Mouse (Mus musculus) CH12F3 (cell line): ENCODE results near the gene Arhgap23.

Experiments used
- in situ Hi-C: fragments of 300-500 bp; cut with MboI; formaldehyde crosslinking; loops from 2 replicates; pipeline ENCODE4 v1.14.3; 2020; ENCODE audit warnings: low sequenced_read_pairs

Gene Arhgap23

DNA sequence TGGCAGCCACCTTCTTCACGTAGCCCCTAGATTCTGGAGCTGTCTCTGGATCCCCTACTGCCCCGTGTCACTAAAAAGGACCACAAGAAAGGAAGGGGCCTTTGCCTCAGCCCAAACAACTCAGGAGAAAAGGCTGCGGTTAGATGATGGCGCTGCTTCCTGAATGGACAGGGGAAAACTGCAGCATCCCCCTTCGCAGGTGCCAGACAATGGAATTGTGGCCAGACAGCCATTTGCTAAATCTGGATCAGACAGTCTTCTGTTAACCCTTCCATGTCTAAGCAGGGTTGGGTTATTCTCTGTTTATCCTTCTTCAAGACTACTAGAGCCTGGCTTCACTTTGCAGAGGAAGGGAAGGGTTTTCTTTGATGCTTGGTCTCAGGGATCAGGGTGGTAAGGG, 115.6 kb downstream of the Arhgap23 start:
- in situ Hi-C loops, result no loop called here

DNA sequence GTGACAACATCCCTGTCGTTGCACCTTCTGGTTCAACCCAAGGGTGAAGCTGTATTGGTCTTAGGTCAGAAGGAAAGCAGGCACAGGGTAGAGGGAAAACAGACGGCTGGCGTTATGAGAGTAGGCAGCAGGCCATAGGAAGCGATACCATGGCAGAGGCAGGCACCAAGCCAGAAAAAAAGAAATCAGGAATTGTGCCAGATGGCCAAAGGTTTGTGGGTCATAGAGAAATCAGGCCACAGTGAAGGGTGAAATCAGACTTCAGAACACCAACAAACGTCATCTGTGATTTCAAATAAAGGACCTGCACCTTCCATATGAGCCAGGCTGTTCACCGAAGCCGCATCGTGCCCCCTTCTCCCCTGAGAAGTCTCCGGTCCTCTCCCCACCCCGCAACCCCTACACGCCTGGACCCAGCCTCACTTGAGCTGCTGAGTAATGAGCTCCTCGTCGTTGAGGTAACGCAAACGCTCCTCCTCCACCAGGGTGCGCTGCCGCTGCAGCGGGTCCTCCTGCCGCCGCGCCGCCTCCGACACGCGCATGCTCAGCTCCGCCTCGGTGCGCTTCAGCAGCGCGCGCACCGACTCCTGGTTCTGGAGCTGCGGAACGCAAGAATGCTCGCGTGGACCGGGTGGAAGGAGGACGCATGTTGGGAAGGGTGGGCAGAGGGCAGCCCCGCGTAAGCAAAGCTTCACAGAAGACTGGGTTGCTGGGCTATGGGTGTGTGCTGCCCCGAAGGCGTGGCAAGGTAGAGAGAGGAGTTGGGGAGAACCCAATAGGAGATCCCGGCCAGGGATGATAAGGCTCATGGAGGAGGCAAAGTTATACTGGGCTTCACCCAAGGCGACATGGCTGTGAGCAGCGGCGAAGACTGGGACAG, 116.3 kb downstream of the Arhgap23 start:
- in situ Hi-C loops, result no loop called here

DNA sequence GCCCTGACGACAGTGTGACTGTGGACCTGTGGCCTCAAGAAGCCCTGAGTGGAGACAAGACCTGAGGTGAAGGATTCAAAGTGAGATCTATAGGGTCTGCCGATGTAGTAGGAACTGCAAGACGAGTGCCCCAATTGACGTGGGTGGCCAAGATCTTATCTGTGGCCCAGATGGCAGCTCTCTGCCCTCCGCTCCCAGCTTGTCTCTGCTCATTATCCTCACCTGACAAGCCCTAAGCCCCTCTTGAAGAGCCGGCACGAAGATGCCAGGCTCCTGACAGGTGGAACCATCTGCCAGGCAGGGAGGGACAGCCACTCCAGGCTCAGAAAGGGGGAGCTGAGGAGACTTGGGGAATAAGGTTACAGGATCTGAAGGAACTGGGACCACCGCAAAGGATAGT, 117.0 kb downstream of the Arhgap23 start:
- in situ Hi-C loops, result no loop called here

GRCm38 (mm10) chr11:97532950-97533582, 117.7 kb downstream of the Arhgap23 start:
- in situ Hi-C loops, result no loop called here

GRCm38 (mm10) chr11:97533653-97534052, 118.3 kb downstream of the Arhgap23 start:
- in situ Hi-C loops, result no loop called here

DNA sequence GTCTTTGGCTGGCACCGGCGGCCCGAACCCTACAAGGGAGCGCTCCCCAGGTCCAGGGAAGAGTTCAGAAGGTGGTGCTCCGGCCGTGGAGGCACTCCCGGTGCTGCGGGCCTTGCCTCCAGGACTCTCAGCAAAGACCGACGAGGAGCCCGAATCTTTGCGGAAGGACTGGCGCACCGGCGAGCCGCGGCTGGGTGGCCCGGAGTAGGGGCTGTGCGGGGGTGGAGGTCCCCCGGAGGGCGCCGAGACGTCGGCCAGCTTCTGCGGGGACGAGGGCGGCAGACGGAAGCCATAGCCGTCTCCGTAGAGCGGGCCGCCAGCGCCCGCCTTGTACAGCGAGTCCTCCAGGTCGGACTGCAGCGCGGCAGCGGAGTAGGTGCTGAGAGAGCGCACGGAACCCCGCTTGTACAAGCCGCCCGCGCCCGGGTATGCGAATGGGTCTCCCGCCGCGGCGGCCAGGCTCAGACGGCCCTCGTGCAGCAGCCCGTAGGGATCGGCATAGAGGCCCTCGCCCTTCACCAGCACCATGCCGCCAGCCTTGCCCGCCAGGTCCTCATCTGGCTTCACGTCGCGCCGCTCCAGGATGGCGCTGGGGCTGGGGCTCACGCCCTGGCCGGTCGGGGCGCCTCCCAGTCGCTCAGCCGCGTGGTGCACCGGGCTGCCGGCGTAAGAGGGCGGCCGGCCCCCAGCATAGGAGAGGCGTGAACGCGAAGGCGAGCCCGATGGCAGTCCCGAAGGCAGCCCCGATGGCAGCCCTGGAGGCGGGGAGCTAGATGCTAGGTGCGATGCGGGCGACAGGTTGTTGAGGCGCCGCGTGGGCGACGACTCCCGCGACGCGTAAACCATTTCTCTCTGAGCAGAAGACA, 119.3 kb downstream of the Arhgap23 start:
- in situ Hi-C loops, result no loop called here

GRCm38 (mm10) chr11:97535308-97535630, 119.9 kb downstream of the Arhgap23 start:
- in situ Hi-C loops, result no loop called here

GRCm38 (mm10) chr11:97535660-97536059, 120.3 kb downstream of the Arhgap23 start:
- in situ Hi-C loops, result no loop called here

DNA sequence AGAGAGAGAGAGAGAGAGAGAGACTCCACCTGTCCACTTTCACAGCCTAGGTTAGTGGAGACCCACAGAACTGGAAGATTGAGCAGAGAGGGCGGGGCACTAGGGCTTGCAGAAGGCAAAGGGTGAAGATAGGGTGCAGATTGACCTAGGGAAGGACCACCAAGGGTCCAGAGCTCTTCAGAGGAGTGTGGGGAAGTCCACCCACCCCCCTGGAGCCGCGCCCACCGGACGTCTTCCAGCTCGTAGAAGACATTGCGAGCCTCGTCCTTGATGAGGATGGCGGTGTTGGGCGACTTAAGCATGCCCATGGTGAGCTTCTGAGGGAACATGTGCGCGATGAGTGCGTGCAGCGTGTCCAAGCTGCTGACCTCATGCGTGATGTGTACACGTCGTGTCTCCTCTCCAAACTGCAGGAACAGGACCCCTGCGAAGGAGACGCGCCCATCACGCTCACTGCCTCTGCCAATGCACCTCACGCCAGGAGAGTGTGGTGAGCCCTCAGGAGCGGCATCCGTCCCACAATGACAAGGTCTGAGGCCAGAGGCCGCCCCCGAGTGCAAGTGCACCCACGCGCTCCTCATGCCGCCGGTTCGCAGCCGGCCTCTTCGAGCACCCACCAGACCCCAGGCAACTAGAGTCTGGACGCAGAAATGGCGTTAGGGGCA, 120.9 kb downstream of the Arhgap23 start:
- in situ Hi-C loops, result no loop called here

DNA sequence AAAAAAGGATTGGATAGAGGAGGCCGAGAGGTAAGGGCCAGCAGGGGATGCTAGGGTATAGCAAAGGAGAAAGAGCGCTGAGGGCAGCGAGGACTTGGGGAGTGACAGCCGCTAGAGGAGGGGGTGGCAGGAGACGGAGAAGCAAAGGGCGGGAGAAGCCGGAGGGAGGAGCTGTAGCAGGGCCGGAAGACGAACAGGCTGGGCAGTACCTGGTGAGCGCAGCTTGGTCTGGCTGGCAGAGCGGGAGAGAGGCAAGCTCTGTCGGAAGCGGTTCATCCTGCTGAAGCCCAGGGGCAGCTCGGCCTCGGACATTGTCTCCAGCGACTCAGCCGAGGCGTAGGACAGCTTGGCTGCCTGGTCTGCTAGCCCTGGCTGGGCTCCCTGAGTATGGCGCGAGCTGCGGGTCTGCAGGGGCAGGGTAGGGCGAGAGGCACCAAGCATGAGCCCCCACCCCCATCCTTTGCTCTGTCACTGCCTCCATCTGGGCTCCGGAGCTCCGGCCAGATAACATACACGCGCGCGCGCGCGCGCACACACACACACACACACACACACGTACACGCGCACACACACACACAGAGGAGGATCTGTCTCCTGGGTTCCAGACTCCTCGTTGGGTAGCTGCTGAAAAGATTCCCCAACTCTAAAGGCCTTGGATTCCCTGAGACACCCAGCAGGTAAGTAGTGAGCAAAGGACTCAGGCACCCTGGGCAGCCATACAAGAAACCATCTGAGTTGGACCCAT, 121.7 kb downstream of the Arhgap23 start:
- in situ Hi-C loops, result no loop called here

DNA sequence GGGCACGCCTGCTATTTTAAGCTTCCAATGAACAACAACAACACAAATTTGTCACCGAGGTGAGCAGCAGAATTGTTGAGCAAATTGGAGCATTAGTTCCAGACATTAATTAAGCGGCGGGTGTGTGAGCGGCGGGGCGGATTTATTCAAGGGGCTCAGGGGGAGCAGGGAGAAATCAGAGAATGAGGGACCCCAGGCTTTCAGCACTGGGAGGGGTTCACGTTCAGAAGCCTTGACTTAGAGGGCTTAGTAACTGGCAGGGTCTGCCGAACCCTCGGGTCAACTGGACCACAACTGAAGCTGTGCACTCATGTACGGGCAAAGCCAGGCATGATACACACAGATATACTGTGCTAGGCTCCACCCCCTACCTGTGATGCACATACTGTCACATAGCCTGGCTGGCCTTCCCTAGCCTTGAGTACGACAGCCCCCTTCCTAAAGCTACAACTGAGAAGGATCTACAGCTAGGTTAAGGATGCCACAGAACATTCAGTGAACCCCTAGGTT, 122.3 kb downstream of the Arhgap23 start:
- in situ Hi-C loops, result no loop called here

DNA sequence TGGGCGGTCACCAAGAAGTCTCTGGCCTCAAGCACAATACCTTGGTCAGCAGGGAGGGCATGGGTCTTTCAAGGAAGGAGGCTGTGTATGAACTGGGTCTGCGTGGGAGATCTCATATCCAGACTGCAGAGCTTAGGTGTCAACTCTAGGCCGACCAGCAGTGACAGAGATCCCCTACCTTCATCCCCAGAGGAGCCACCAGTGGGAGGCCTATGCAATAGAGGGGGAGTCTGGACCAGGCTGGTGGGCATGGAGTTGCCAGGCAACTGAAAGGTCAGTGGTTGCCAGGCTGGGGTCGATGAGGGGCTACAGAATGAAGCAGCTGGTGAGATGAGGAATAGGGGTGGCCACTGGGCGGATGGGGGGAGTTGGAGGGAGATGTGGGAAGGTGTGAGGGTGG, 124.3 kb downstream of the Arhgap23 start:
- in situ Hi-C loops, result no loop called here

DNA sequence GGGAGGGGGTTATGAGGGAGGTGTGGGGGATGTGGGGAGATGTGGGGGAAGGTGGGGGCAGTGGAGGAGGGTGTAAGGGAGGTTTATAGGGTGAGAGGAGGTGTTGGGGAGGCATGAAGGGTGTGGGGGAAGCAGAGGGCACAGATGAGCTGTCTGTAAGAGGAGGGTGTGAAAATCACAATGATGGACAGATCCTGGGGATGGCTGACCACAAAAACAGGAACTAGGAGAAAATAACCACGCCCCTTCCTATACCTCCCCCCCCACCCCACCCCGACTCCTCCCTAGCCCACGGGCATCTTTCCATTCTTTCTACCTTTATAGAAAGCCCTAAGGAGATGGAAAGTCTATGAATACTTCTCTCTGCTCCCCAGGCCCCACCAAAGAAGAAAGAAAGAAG, 124.8 kb downstream of the Arhgap23 start:
- in situ Hi-C loops, result no loop called here

- in situ Hi-C loops, result no loop called here
Observed at GRCm38 (mm10) chr11:97540604-97541003, 125.3 kb downstream of the Arhgap23 start.

DNA sequence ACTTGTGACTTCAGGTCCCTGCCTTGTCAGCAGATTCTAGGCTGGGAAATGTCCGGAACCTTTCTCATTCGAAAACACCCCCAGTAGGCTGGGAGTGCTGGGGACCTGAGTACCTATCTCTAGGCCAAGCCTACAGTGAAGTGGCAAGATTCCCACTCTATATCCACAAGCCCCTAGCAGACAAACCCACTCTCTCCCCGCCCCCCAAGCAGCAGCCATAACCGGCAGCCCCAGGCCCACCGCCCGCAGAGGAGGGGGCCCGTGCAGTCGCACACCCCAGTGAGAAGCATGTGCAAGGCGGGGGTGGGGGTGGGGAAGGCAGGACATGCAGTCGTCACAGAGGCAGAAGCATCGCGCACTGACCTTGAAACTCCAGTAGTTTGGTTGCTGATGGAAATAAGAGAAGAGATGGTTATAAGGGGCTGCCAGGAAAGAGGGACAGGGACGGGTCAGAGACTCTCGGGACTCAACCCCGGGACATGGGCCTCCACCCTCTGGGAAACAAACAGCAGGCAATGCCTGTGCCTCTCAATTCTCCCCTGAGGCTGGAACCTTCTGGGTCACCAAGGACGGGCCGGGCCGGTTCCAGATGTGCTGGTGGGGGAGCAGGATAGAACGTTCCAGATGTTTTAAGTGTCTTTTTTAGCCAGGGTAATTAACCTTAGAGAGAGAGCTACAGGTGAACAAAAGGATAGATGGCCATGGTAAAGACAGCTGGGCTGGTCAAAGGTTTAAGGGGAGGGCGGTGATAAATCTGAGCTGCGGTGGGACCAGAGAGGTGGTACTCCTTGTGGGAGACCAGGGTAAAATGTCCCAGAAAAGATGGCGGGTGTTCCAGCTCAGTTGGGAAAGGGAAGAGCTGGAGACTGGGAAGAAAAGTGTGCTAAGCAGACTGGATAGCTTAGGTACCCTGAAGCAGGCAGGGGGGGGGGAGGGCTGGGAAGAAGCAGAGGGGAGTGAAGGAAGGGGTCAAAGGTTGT, 127.1 kb downstream of the Arhgap23 start:
- in situ Hi-C loops, result no loop called here

- in situ Hi-C loops, result no loop called here
Observed at GRCm38 (mm10) chr11:97543181-97543733, 127.9 kb downstream of the Arhgap23 start.

- in situ Hi-C loops, result no loop called here
Observed at GRCm38 (mm10) chr11:97543883-97544282, 128.6 kb downstream of the Arhgap23 start.

- in situ Hi-C loops, result no loop called here
Observed at GRCm38 (mm10) chr11:97545808-97546560, 130.7 kb downstream of the Arhgap23 start.
